Comparison of ENCODE assay signal across 12 mouse cellular contexts in genomic region chr6:112839391-112839790, GRCm38 (mm10).
DNase-seq lines count a peak whose midpoint lies in the region; ATAC-seq and TF ChIP-seq lines count a peak whose summit lies in the region.
"Had no signal": no experiment of that assay in that cellular context is flagged by ENCODE, and none has a peak within 500 bp of the region (broad histone marks: within the 10 kb centered on the region; RNA-seq: fewer than 3 reads in every experiment).

No protein-coding gene starts in this region.

- H3K9ac ChIP-seq in embryonic facial prominence, embryonic 11.5 days (replicated peaks; ENCODE audit: low read length): no peak overlapping the region
- H3K9ac ChIP-seq in midbrain, embryonic 15.5 days: peak overlapping the region; percentile 26
- H3K9ac ChIP-seq: limb, embryonic 13.5 days had no signal

- peak; percentile 36 to 63 for DNase-seq in heart, adult 18-20 months
- no peak for DNase-seq in heart, postnatal 4 days
- no peak for DNase-seq in embryonic facial prominence, embryonic 11.5 days (ENCODE audit: low spot score)
- peak; percentile 36 to 40 for DNase-seq in heart, postnatal 10 days
- no peak for DNase-seq in urinary bladder, adult 2 months (ENCODE audit: low spot score)
- no peak for DNase-seq in thymus, adult 2 months
- DNase-seq: lung, postnatal 36 days had no signal

- no peak overlapping the region for H3K4me3 ChIP-seq in embryonic facial prominence, embryonic 11.5 days (ENCODE audit: low read depth, low read length)
- no peak overlapping the region for H3K4me3 ChIP-seq in midbrain, embryonic 15.5 days
- H3K4me3 ChIP-seq in thymus, adult 2 months (ENCODE audit: control insufficient read depth, insufficient read depth, low read length): no peak overlapping the region
- H3K4me3 ChIP-seq: limb, embryonic 13.5 days had no signal

- H3K4me1 ChIP-seq in embryonic facial prominence, embryonic 11.5 days (ENCODE audit: control insufficient read depth, insufficient read depth, low read length): peaks cover 2% of the 10 kb centered on the region; the same call in 1 of the 2 replicates
- H3K4me1 ChIP-seq in midbrain, embryonic 15.5 days: peaks cover 50% of the 10 kb centered on the region
- H3K4me1 ChIP-seq in thymus, adult 2 months (replicated peaks; ENCODE audit: control insufficient read depth, insufficient read depth, low read length): no peaks in the 10 kb centered on the region

- TF ChIP-seq POLR2A in thymus, adult 2 months (IDR thresholded peaks at IDR 0.05; ENCODE audit: control insufficient read depth, extremely low read depth, insufficient read depth, low read length, poor library complexity): no peak

- ATAC-seq in embryonic facial prominence, embryonic 11.5 days (replicated peaks; ENCODE audit: insufficient number of reproducible peaks, low FRiP score, low TSS enrichment, low read depth): no peak
- no peak for ATAC-seq in midbrain, embryonic 15.5 days (replicated peaks)
- no peak for ATAC-seq in activated CD4-positive, CD25-positive, alpha-beta regulatory T cell, adult 4 months
- ATAC-seq: CD4-positive, CD25-positive, alpha-beta regulatory T cell, adult 4 months had no signal

- intact Hi-C loops in heart, postnatal 10 days (cut with DNase I): no loop called here

- 70% methylated on average over 3 of the region's 3 CpGs for WGBS in embryonic facial prominence, embryonic 11.5 days
- 37% methylated on average over 3 of the region's 3 CpGs for WGBS in midbrain, embryonic 15.5 days
- 91% methylated on average over 3 of the region's 3 CpGs for WGBS in thymus, adult 2 months

- no peak overlapping the region for H3K4me2 ChIP-seq in embryonic facial prominence, embryonic 11.5 days (ENCODE audit: low read depth, low read length)
- H3K4me2 ChIP-seq in midbrain, embryonic 15.5 days: no peak overlapping the region
- H3K4me2 ChIP-seq: limb, embryonic 13.5 days had no signal

- H3K27ac ChIP-seq in embryonic facial prominence, embryonic 11.5 days (replicated peaks; ENCODE audit: low read depth, low read length): peak overlapping the region; percentile 28; the same call in 1 of the 2 replicates
- H3K27ac ChIP-seq in midbrain, embryonic 15.5 days: peak overlapping the region; percentile 77
- no peak overlapping the region for H3K27ac ChIP-seq in thymus, adult 2 months (ENCODE audit: control insufficient read depth, insufficient read depth, low read length)
- H3K27ac ChIP-seq: kidney, postnatal 0 days; limb, embryonic 13.5 days had no signal

- H3K9me3 ChIP-seq in embryonic facial prominence, embryonic 11.5 days (replicated peaks; ENCODE audit: control insufficient read depth, low read length): no peaks in the 10 kb centered on the region
- no peaks in the 10 kb centered on the region for H3K9me3 ChIP-seq in midbrain, embryonic 15.5 days
- H3K9me3 ChIP-seq: limb, embryonic 13.5 days had no signal

- H3K27me3 ChIP-seq in embryonic facial prominence, embryonic 11.5 days (ENCODE audit: control insufficient read depth, insufficient read depth, low read length): no peaks in the 10 kb centered on the region
- no peaks in the 10 kb centered on the region for H3K27me3 ChIP-seq in midbrain, embryonic 15.5 days (replicated peaks)
- H3K27me3 ChIP-seq in thymus, adult 2 months (ENCODE audit: control insufficient read depth, insufficient read depth, low read length): no peaks in the 10 kb centered on the region
- H3K27me3 ChIP-seq: limb, embryonic 13.5 days had no signal

- no peak for TF ChIP-seq CTCF in thymus, adult 2 months (IDR thresholded peaks at IDR 0.05; ENCODE audit: borderline replicate concordance, control insufficient read depth, extremely low read depth, insufficient read depth, low read length, poor library complexity)

- no peaks in the 10 kb centered on the region for H3K36me3 ChIP-seq in embryonic facial prominence, embryonic 11.5 days (replicated peaks; ENCODE audit: control insufficient read depth, insufficient read depth, low read depth, low read length)
- H3K36me3 ChIP-seq in midbrain, embryonic 15.5 days (replicated peaks): no peaks in the 10 kb centered on the region
- no peaks in the 10 kb centered on the region for H3K36me3 ChIP-seq in thymus, adult 2 months (ENCODE audit: control insufficient read depth, insufficient read depth, low read length)
- H3K36me3 ChIP-seq: limb, embryonic 13.5 days had no signal

Comparison
In these comparisons a context has a peak if more than half of its experiments do, and no peak if none do; other contexts are left out.
1. DNase-seq: peak in heart, adult 18-20 months (2 of 2) and heart, postnatal 10 days (2 of 2); none in heart, postnatal 4 days (single experiment), embryonic facial prominence, embryonic 11.5 days (single experiment), urinary bladder, adult 2 months (single experiment) and thymus, adult 2 months (single experiment).